Mouse (Mus musculus): ENCODE results near the gene Bphl. TPM values are rescaled to one million over a fixed set of nuclear protein-coding genes. Genes with fewer than 3 reads are reported as not detected.

Gene Bphl
- polyA plus RNA-seq, 1 experiment: 35.2 TPM

DNA sequence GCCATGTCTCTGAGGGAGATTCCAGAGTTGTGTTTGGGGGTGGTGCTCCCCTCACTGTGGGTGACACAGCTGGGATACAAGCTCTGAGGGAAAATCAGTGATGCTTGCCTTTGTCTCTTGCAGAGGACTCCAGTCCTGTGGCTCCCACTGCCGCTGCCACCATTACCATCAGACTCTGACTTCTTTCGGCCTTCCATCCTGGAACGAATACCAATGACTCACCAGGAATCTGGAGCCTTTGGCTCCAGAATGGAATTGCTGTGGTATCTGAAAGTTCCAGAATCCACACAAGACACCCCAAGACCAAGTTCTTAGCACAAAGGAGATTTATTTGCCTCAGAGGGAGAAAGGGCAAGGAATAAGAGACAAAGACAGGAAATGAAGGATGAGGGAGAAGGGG is 75.7 kb downstream of the Bphl start:
- Histone ChIP-seq H3K4me3 (replicated peaks) (no peak overlapping the region), H3K27me3 (replicated peaks) (peaks cover 2% of the 10 kb centered on the region), H3K4me1 (peaks cover 44% of the 10 kb centered on the region), H3K9me3 (no peaks in the 10 kb centered on the region), H3K36me3 (replicated peaks; ENCODE audit: low read length) (no peaks in the 10 kb centered on the region)
- TF ChIP-seq FLI1 (IDR thresholded peaks at IDR 0.05; ENCODE audit: low read length) (no peak), GATA1 (IDR thresholded peaks at IDR 0.05; ENCODE audit: borderline replicate concordance, low read length) (no peak)

- no peak overlapping the region for H3K4me3 ChIP-seq (replicated peaks)
Observed at GRCm38 (mm10) chr13:34114654-34115053, 77.3 kb downstream of the Bphl start.

GRCm38 (mm10) chr13:34116508-34116907 is 79.1 kb downstream of the Bphl start:
- Histone ChIP-seq H3K4me1 (peaks cover 57% of the 10 kb centered on the region), H3K4me3 (replicated peaks) (peak overlapping the region; percentile 20), H3K36me3 (replicated peaks; ENCODE audit: low read length) (no peaks in the 10 kb centered on the region), H3K27me3 (replicated peaks) (peaks cover 4% of the 10 kb centered on the region), H3K9me3 (no peaks in the 10 kb centered on the region)
- TF ChIP-seq FLI1 (IDR thresholded peaks at IDR 0.05; ENCODE audit: low read length): no peak
- no peak for TF ChIP-seq GATA1 (IDR thresholded peaks at IDR 0.05; ENCODE audit: borderline replicate concordance, low read length)

More at GRCm38 (mm10) chr13:34114654-34115053, 77.3 kb downstream of the Bphl start:
- TF ChIP-seq GATA1 (IDR thresholded peaks at IDR 0.05; ENCODE audit: borderline replicate concordance, low read length): no peak
- no peak for TF ChIP-seq FLI1 (IDR thresholded peaks at IDR 0.05; ENCODE audit: low read length)
- Histone ChIP-seq H3K9me3 (no peaks in the 10 kb centered on the region), H3K36me3 (replicated peaks; ENCODE audit: low read length) (no peaks in the 10 kb centered on the region), H3K4me1 (peaks cover 52% of the 10 kb centered on the region), H3K27me3 (replicated peaks) (peaks cover under 1% of the 10 kb centered on the region)

DNA sequence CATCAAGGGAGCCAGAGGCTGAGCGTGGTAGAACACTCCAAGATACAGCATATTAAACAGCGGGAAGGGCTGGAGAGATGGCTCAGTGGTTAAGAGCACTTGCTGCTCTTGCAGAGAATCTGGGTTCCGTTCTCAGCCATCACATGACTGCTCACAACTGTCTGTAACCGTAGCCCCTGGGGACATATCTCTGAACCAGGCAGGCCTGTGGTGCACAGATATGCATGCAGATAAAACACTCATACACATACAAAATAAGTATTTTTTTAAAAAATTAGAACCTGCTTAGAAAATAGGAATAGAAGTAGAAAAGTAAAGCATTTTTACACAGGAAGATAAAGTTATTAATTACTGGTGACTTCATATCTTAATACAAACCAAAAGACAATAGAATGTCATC is 81.4 kb downstream of the Bphl start:
- no peaks in the 10 kb centered on the region for H3K36me3 ChIP-seq (replicated peaks; ENCODE audit: low read length)
- H3K27me3 ChIP-seq (replicated peaks): peaks cover 10% of the 10 kb centered on the region
- peaks cover 54% of the 10 kb centered on the region for H3K4me1 ChIP-seq
- TF ChIP-seq FLI1 (IDR thresholded peaks at IDR 0.05; ENCODE audit: low read length) (no peak), GATA1 (IDR thresholded peaks at IDR 0.05; ENCODE audit: borderline replicate concordance, low read length) (no peak)
- H3K9me3 ChIP-seq: no peaks in the 10 kb centered on the region
- H3K4me3 ChIP-seq (replicated peaks): no peak overlapping the region

GRCm38 (mm10) chr13:34119406-34119805 is 82.0 kb downstream of the Bphl start:
- Histone ChIP-seq H3K36me3 (replicated peaks; ENCODE audit: low read length) (no peaks in the 10 kb centered on the region), H3K4me1 (peaks cover 48% of the 10 kb centered on the region), H3K4me3 (replicated peaks) (no peak overlapping the region), H3K9me3 (no peaks in the 10 kb centered on the region), H3K27me3 (replicated peaks) (peaks cover 14% of the 10 kb centered on the region)
- TF ChIP-seq GATA1 (IDR thresholded peaks at IDR 0.05; ENCODE audit: borderline replicate concordance, low read length): no peak
- no peak for TF ChIP-seq FLI1 (IDR thresholded peaks at IDR 0.05; ENCODE audit: low read length)

- TF ChIP-seq FLI1 (IDR thresholded peaks at IDR 0.05; ENCODE audit: low read length) (no peak), GATA1 (IDR thresholded peaks at IDR 0.05; ENCODE audit: borderline replicate concordance, low read length) (no peak)
- Histone ChIP-seq H3K36me3 (replicated peaks; ENCODE audit: low read length) (no peaks in the 10 kb centered on the region), H3K9me3 (no peaks in the 10 kb centered on the region), H3K4me3 (replicated peaks) (no peak overlapping the region), H3K27me3 (replicated peaks) (peaks cover 17% of the 10 kb centered on the region), H3K4me1 (peaks cover 37% of the 10 kb centered on the region)
Observed at GRCm38 (mm10) chr13:34120536-34120935, 83.1 kb downstream of the Bphl start.

Other genes starting within 250 kb of the Bphl start
- not detected in 2 replicates for gene Serpinb6e, start 194.2 kb upstream of the Bphl start, polyA plus RNA-seq (2012; ENCODE audit: insufficient read depth, low replicate concordance)
- gene Serpinb6c, start 131.9 kb upstream of the Bphl start, polyA plus RNA-seq (2012; ENCODE audit: insufficient read depth, low replicate concordance): not detected in 2 replicates
- 2.6 TPM in 1 of 2 replicates, not detected in the other for gene Nqo2, start 72.9 kb upstream of the Bphl start, polyA plus RNA-seq (2012; ENCODE audit: insufficient read depth, low replicate concordance)
- gene Ripk1, start 35.2 kb upstream of the Bphl start, polyA plus RNA-seq (2012; ENCODE audit: insufficient read depth, low replicate concordance): 3.4 and 8.7 TPM in 2 replicates
- 26.2 and 48.5 TPM in 2 replicates for gene Serpinb6a, start 34.8 kb upstream of the Bphl start, polyA plus RNA-seq (2012; ENCODE audit: insufficient read depth, low replicate concordance)
- 95.9 and 122 TPM in 2 replicates for gene Tubb2a, start 40.4 kb downstream of the Bphl start, polyA plus RNA-seq (2012; ENCODE audit: insufficient read depth, low replicate concordance)
- 11.0 and 15.6 TPM in 2 replicates for gene Tubb2b, start 92.9 kb downstream of the Bphl start, polyA plus RNA-seq (2012; ENCODE audit: insufficient read depth, low replicate concordance)
- gene Psmg4, start 125.4 kb downstream of the Bphl start, polyA plus RNA-seq (2012; ENCODE audit: insufficient read depth, low replicate concordance): 32.8 and 36.0 TPM in 2 replicates